Mouse (Mus musculus): ENCODE results near the gene Cers5.
"Not testable (repeated sequence)": the region's sequence is repeated elsewhere in the genome, so short reads cannot be mapped to it uniquely, and the experiment has no call there.

Cers5 gene

GRCm38 (mm10) chr15:99772881-99772924 lies at the start of gene Cers5:
Cers5 (minus strand) TSS chr15:99772885.
- not testable (repeated sequence) for DNase-seq

DNA sequence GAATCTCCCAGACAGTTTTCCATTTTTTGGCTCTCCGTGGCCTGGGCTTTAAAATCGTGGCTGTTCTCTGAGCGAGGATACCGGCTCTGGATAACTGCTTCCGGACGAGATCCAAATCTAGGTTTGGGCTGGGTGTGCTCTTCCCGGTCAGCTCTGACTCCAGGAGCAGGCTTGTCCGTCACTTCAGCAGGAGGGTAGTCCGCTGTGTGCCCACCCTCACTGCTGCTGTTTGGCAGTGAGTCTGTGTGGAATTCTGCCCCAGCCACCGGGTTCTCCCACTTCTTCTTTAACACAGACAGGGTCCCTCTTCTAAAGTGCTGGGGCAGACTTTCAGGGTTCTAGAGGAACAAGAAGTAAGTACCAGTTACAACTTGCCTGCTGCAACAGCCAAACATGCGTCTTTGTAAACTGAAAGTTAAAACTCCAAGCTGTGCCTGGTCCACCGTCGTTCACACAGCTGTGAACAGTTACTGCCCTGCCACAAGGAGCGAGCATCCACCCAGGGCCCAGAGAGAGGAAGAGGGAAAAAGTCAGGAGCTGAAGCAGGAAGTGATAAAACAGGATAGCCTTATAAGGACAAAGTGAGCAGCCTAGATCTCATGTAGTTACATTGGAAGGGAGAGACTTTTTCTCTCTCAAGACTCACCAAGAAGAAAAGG lies 47.1 kb upstream of the Cers5 start:
- no peak for DNase-seq

GRCm38 (mm10) chr15:99819109-99819440 lies 46.4 kb upstream of the Cers5 start:
- DNase-seq = no peak

DNA sequence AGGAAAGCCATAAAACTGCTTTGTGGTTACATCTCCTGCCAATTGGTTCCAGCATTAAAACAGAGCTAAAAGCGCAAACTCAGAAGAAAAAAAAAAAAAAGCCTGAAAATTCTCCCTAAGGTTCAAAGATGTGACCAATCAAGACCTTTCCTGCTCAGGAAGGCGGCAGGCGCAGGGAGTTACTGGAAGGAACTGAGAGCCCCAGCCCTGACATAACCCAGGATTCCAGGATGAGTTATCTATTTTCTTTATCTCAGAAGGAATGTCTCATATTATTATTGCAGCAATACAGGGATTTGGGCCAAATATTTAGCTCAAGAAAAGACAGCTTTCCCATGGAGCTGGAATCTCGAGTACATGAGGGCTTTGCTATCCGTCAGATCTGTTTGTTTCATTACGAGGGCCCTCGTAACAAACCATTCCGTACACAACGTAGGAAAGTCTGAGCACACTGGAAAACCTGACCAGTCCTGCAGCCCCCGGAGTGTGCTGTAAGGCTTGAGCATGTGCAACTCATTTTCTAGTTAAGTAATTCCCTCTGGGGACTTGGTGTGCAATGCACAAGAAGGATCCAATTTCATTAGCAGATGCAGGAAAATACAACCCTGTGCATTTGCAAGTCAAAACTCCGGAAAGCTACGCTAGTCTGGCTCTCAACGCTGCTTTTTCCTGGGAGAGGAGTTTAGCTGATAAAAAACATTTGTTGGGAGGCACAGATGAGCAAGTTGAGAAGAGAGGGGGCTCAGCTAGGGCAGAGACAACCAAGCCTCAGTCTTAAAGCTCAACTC lies 45.8 kb upstream of the Cers5 start:
- DNase-seq = no peak

DNA sequence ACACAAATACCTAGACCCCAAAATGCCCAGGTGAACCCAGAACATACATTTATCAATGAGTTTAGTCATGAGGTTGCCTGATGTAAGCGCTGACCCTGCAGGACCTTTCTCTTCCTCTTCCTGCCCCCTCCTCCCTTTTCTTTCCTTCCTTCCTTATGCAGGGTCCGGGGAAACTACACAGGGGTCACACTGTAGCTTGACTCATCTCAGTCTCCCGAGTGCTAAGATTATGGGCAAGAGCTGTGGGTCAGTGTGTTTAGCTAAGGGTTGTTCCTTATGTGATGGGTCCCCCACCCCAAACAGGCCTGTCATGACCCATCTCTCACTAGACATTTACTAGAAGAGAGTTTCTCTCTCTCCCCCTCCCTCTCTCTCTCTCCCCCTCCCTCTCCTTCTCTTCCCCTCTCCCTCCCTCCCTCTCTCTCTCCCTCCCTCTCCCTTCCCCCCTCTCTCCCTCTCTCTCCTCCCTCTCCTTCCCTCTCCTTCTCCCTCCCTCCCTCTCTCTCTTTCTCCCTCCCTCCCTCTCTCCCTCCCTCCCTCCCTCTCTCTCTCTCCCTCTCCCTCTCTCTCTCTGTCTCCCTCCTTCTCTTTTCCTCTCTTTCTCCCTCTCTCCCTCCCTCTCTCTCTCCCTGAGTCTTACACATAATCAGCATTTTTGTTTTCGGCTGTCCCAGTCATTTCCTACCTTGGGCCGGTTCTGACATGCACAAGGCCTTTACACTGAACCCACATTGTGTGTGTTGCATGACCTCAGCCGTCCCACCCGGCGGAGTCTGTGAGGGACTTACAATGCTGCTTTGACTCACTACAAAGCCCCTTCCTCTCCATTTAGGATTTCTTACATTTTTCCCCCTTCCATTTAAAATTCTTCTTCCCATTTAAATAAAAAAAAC lies 44.9 kb upstream of the Cers5 start:
- DNase-seq = no peak

DNA sequence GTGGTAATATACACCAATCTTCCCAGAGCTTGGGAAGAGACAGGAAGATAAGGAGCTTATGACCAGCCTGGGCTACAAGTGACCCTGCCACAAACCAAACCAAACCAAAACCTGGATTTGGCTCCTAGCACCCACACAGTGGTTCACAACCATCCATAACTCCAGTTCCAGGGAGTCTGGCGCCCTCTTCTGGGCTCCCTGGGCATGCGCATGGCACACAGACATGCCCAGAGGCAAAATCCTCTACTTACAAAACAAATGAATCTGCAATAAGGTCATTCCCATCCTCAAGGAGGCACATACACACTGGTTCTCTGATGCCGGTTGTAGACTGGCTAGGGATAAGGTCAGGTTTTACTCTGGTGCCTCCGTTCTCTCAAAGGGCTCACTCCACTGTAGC lies 43.3 kb upstream of the Cers5 start:
- DNase-seq = no peak

DNA sequence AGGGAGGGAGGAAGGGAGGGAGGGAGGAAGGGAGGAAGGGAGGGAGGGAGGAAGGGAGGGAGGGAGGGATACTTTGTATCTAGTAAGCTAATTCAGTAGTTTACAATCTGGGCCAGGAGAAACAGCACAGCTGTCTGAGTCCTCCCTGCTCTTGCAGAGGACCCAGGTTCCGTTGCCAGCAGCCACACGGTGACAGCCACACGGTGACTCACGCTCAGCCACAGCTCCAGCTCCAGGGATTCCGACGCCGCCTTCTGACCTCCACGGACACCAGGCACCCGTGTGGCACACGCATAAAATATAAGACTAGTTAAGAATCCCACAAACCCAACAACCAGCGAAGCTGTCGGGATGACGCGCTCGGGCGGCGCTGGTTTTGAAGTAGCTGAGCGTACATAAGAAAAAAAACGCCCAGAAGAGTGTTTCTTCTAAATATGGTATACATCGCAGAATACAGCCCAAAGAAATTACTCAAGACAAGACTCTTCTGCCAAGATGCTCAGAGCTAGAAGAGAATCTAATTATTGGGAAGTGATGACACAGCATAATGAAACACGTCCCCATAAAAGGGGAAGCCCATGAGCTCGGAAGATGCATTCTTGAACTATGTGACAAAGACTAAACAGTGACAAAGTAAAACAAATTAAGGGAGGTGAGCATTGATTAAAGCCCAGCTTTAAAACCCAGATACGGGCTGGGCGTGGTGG lies 42.0 kb upstream of the Cers5 start:
- DNase-seq = no peak

- no peak for DNase-seq
These were observed 41.0 kb upstream of the Cers5 start for GRCm38 (mm10) chr15:99813639-99814038.

- DNase-seq = no peak
These were observed 39.4 kb upstream of the Cers5 start for GRCm38 (mm10) chr15:99812097-99812496.

DNA sequence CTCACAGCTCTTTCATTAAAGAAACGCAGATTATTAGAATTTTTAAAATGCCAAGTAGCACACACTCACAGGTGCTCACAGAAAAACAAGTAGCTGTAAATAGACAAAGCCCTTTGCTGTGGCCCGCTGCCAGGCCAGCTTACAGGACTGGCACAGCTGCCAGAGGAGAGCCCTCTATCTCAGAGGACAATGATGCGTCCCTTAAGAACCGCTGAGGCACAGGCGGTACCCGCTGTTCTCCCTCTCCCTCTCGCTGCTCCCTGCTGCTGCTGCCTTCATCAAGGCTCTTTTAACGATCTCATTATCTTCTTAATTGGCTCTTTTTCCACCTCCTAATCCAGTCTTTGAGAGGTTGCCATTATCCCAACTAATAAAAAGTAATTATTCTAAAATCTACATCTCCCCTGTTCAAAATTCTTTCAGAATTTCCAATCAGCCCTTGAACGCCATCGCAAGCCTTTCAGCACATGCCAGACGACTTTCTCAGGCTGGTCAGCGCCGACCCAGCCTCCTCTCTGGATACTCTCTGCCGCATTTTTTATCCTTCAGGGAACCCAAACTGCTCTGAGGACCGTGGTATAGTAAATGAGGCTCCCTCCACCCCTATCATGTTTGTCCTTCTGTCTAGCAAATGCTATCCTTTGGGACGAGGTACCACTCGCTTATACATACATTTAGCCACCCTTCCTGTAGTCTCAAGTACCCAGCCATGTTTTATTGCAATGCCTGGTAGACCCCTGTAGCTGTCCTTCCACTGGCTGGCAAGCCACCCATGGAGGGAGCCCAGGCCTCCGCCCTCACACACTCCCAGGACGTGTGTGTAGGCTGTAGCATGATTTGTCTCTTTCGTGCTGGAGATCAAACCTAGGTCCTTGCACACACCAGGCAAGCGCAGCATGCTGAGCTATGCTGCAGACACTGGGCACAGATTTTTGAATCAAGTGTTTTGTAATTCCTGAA lies 35.4 kb upstream of the Cers5 start:
- DNase-seq = no peak

DNA sequence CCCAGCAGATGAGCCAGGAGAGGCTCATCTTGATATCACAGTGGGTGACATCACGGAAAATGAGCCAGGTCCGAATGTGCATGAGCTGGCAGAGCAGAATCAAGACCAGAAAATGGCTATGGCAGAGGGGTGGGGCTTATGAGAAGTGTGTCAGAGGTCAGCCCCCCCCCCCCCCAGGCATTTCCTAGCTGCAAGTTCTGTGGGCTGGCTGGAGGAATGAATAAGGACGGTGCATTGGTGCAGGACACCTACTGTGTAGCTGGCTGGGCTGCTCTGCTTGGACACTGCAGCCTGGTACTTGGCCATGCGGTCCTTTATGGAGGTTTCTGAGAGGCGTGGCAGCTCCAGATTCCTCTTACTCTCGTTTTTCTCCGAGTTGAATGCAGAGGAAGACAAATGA lies 33.5 kb upstream of the Cers5 start:
- DNase-seq = no peak

GRCm38 (mm10) chr15:99805673-99806072 lies 33.0 kb upstream of the Cers5 start:
- DNase-seq = no peak

- no peak for DNase-seq
These were observed 30.5 kb upstream of the Cers5 start for GRCm38 (mm10) chr15:99803186-99803644.

- no peak for DNase-seq
These were observed 29.3 kb upstream of the Cers5 start for GRCm38 (mm10) chr15:99801885-99802572.

DNA sequence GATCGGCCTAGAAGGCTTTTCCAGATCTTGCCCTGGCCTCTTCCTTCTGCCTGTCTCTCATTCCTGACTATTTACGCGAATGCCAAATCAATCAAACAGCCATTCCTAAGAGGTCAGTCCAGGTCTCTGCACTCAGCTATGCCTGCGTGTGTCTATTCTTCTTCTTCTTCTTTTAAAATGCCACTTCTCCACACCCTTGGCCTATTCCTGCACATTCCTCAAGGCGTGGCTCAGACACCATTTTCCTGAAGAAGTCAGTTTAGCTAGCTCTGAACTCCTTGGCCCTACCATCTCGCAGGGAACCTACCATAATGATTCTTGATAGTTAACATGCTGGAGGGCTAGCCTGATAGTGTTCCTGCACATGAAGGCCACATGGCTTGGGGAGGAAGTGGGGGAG lies 27.0 kb upstream of the Cers5 start:
- DNase-seq = no peak

DNA sequence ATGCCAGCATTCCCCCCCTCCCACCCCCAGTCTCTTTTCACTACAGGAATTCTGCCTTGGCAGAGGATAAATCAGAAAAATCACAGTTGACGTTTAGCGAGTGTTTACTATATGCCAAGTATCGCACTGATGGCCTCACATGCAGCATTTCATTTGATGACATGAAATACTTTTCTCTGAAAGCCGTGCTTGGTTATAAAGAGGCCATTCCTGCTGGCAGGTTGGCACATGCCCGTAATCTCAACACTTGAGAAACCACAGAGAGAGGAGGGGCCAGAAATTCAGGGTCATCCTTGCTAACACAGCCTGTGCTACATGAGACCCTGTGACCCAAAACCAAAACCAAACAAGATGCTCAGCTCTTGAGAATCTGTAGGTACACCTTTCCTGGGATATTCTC lies 25.2 kb upstream of the Cers5 start:
- no peak for DNase-seq

DNA sequence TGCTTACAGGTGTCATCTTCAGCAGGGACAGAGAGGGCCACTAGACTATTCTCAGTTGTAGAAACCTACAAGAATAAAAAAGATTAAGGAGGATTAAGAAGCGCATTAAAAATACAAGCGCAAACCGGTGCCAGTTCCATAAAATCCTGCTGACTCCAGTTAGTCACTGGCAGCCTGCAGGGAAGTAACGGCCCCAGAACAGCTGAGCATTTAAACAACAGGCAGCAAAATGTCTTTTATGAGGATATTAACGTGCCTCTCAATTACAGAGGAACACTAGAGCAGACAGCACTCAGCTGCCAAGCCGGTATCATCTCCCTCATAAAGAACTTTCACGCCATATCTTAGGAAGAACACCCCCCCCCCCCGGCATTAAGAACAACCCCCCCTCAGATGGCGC lies 24.1 kb upstream of the Cers5 start:
- no peak for DNase-seq

GRCm38 (mm10) chr15:99796066-99796465 lies 23.4 kb upstream of the Cers5 start:
- no peak for DNase-seq

GRCm38 (mm10) chr15:99792221-99792815 lies 19.6 kb upstream of the Cers5 start:
- no peak for DNase-seq

DNA sequence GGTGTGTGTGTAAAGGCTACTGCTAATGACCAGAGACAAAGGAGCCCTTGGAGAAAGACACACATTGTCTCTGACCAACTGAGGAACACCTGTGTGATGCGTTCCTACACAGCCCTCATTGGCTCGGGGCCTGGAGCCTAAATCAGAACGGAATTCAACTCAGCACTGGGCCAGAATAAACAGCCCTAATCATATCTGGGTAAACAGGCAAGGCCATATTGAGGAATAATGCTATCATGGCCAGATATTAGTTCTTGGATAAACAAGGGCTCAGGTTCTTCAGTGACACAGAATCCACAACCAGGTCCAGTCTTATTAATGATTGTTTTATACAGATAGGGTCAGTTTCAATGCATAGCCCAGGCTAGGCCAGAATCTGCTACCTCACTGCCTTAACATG lies 18.3 kb upstream of the Cers5 start:
- no peak for DNase-seq

DNA sequence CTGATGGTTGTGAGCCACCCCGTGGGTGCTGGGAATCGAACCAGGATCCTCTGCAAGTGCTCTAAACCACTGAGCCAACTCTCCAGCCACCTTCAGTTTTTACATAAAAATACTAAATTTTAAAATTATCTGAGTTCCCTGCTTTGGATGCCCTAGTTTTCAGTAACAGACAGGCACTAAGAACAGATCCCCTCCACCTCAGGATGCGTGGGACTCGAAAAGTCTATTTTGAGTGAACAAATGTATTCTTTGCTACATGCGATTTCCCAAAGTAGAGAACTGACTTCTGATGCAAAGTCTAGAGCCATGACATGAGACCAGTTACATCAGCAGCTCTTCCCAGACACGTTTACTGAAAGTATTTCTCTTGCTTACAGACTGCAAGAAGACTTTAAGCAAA lies 17.8 kb upstream of the Cers5 start:
- no peak for DNase-seq

Measured in right cerebral cortex, postnatal 14 days (tissue).